ENCODE assay signal across 8 mouse cellular contexts in genomic region chr6:41761702-41762369, GRCm38 (mm10). TPM values are rescaled to one million over a fixed set of nuclear protein-coding genes. Genes with fewer than 3 reads are reported as not detected.
A peak's percentile ranks its signal among the peaks of the same experiment; 100 is the strongest.
DNase-seq lines count a peak whose midpoint lies in the region; ATAC-seq lines count a peak whose summit lies in the region.

No protein-coding gene starts in this region.

- H3K27ac ChIP-seq in forebrain, embryonic 16.5 days (ENCODE audit: low read length): no peak overlapping the region
- no peak overlapping the region for H3K27ac ChIP-seq in stomach, embryonic 15.5 days

- no peaks in the 10 kb centered on the region for H3K36me3 ChIP-seq in forebrain, embryonic 16.5 days (ENCODE audit: control insufficient read depth, insufficient read depth)
- H3K36me3 ChIP-seq in stomach, embryonic 15.5 days: no peaks in the 10 kb centered on the region

- no peaks in the 10 kb centered on the region for H3K9me3 ChIP-seq in forebrain, embryonic 16.5 days (ENCODE audit: control insufficient read depth, low read length)
- H3K9me3 ChIP-seq in stomach, embryonic 15.5 days: no peaks in the 10 kb centered on the region

- H3K27me3 ChIP-seq in forebrain, embryonic 16.5 days (replicated peaks; ENCODE audit: control insufficient read depth, insufficient read depth, low read length): no peaks in the 10 kb centered on the region
- no peaks in the 10 kb centered on the region for H3K27me3 ChIP-seq in stomach, embryonic 15.5 days (replicated peaks)

- no peak overlapping the region for H3K9ac ChIP-seq in forebrain, embryonic 16.5 days (replicated peaks; ENCODE audit: low read depth, low read length)
- H3K9ac ChIP-seq in stomach, embryonic 15.5 days: no peak overlapping the region

- ATAC-seq in forebrain, embryonic 16.5 days: peak; percentile 86
- ATAC-seq in inflammation-experienced regulatory T-cells, adult 6 months: peak; percentile 58
- peak; percentile 79 for ATAC-seq in megakaryocyte-erythroid progenitor cell, adult 5-6 weeks (replicated peaks; ENCODE audit: low FRiP score, low TSS enrichment, poor library complexity, severe bottlenecking)
- ATAC-seq in stomach, embryonic 15.5 days (ENCODE audit: insufficient read depth, low FRiP score, low read depth): peak; percentile 58; the same call in 1 of the 2 replicates

- H3K4me1 ChIP-seq in forebrain, embryonic 16.5 days (replicated peaks; ENCODE audit: control insufficient read depth, insufficient read depth, low read length): no peaks in the 10 kb centered on the region
- H3K4me1 ChIP-seq in stomach, embryonic 15.5 days: no peaks in the 10 kb centered on the region

- H3K4me3 ChIP-seq in forebrain, embryonic 16.5 days (replicated peaks; ENCODE audit: low read length): no peak overlapping the region
- H3K4me3 ChIP-seq in stomach, embryonic 15.5 days (replicated peaks): no peak overlapping the region

- no peak overlapping the region for H3K4me2 ChIP-seq in forebrain, embryonic 16.5 days (ENCODE audit: low read length)
- no peak overlapping the region for H3K4me2 ChIP-seq in stomach, embryonic 15.5 days

- 3% methylated on average over 1 of the region's 1 CpGs for WGBS in forebrain, embryonic 16.5 days
- WGBS in stomach, embryonic 15.5 days: 9% methylated on average over 1 of the region's 1 CpGs

- DNase-seq in urinary bladder, postnatal 14 days (ENCODE audit: low spot score): peak; percentile 58
- no peak for DNase-seq in urinary bladder, adult 2 months (ENCODE audit: low spot score)
- DNase-seq in cerebellum, adult 11-12 months: peak; percentile 12
- DNase-seq in left cerebral cortex, adult 18-20 months (ENCODE audit: low spot score in 2 of 2): peak; percentile 55 to 73

RNA-seq across cellular contexts. Expression of gene Olfr459, which starts 13.1 kb away (rescaled TPM):
- polyA plus RNA-seq in urinary bladder, adult 2 months (2012; rRNA removed): not detected in 2 replicates
- polyA plus RNA-seq in forebrain, embryonic 16.5 days (2015; fragmentation: Nextera tagmentation; extraction: Ambion mirVana): not detected in 2 replicates
- polyA plus RNA-seq in inflammation-experienced regulatory T-cells, adult 6 months (2017; shearing (Covaris generic)): not detected
- total RNA-seq in left cerebral cortex, adult 18-20 months (2021): not detected
- total RNA-seq in megakaryocyte-erythroid progenitor cell, adult 5-6 weeks (2014; fragmentation: Nextera tagmentation): not detected in 2 replicates
- not detected in 2 replicates for total RNA-seq in megakaryocyte-erythroid progenitor cell, adult 5-6 weeks (2017)
- not detected in 2 replicates for polyA plus RNA-seq in stomach, embryonic 15.5 days (2015; fragmentation: Nextera tagmentation; extraction: Ambion mirVana)

RNA-seq across cellular contexts. Expression of gene Kel, which starts 57.7 kb away (rescaled TPM):
- not detected in 2 replicates for polyA plus RNA-seq in urinary bladder, adult 2 months (2012; rRNA removed)
- polyA plus RNA-seq in forebrain, embryonic 16.5 days (2015; fragmentation: Nextera tagmentation; extraction: Ambion mirVana): 0.29 and 0.48 TPM in 2 replicates
- not detected for polyA plus RNA-seq in inflammation-experienced regulatory T-cells, adult 6 months (2017; shearing (Covaris generic))
- total RNA-seq in left cerebral cortex, adult 18-20 months (2021): not detected
- 302 and 549 TPM in 2 replicates for total RNA-seq in megakaryocyte-erythroid progenitor cell, adult 5-6 weeks (2014; fragmentation: Nextera tagmentation)
- 63.8 and 132 TPM in 2 replicates for total RNA-seq in megakaryocyte-erythroid progenitor cell, adult 5-6 weeks (2017)
- polyA plus RNA-seq in stomach, embryonic 15.5 days (2015; fragmentation: Nextera tagmentation; extraction: Ambion mirVana): 9.4 and 21.7 TPM in 2 replicates
